Mouse (Mus musculus) liver, adult 2 months (tissue): ENCODE results near the gene Gm128.

ENCODE experiments used
- CTCF ChIP-seq: fragments of 200-500 bp; IDR thresholded peaks from 2 replicates; pipeline ENCODE4 v1.5.1; 2011; ENCODE audit warnings: low read depth, low read length, control low read depth
- POLR2A ChIP-seq: fragments of 200-500 bp; IDR thresholded peaks from 2 replicates; pipeline ENCODE4 v1.6.1; 2011; ENCODE audit warnings: low read length, control low read depth; ENCODE audit not compliant: insufficient read depth; ENCODE audit errors: extremely low read depth

DNA sequence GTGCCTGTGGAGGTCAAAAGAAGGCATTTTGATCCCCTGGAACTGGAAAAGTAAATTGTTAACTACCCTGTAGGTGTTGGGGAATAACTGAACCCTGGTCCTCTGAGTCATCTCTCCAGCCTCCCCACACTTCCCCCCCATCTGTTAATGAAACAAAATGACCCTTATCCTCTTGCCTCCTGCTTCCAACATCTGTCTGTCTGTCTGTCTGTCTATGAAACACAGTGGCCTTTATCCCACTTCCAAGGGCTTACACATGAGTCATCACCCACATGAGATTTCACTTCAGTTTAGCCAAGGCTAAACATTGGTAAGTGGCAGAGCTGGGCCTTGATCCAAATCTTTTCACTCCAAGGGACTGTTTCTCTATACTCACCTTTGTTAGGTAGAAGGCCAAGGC lies 26.5 kb upstream of the Gm128 start:
- TF ChIP-seq CTCF, result no peak
- no peak for TF ChIP-seq POLR2A
